Mouse (Mus musculus): Measurements from ENCODE around the gene Bysl. TPM values are rescaled to one million over a fixed set of nuclear protein-coding genes. Genes with fewer than 3 reads are reported as not detected.

Gene Bysl
- total RNA-seq, 1 experiment = 51.8 TPM

- no peaks in the 10 kb centered on the region for H3K4me1 ChIP-seq (ENCODE audit: control insufficient read depth in 2 of 2, insufficient read depth in 2 of 2, low read length in 2 of 2, poor library complexity in 1 of 2)
- peaks cover 19% of the 10 kb centered on the region for H3K36me3 ChIP-seq (ENCODE audit: control insufficient read depth, insufficient read depth, low read length, poor library complexity, severe bottlenecking)
- H3K9ac ChIP-seq (ENCODE audit: insufficient read depth, low read depth, low read length, poor library complexity, severe bottlenecking) = no peak overlapping the region
- DNase-seq (ENCODE audit: low read depth, low spot score) = no peak
- no peak for TF ChIP-seq ZNF384 (IDR thresholded peaks at IDR 0.05; ENCODE audit: low read depth, low read length)
- no peak for TF ChIP-seq MAFK (IDR thresholded peaks at IDR 0.05; ENCODE audit: insufficient read depth, low read depth, low read length)
- no peak for TF ChIP-seq HCFC1 (IDR thresholded peaks at IDR 0.05; ENCODE audit: borderline replicate concordance, insufficient read depth, low read length)
- no peak for TF ChIP-seq ZC3H11A (IDR thresholded peaks at IDR 0.05; ENCODE audit: borderline replicate concordance, low read depth, low read length)
- TF ChIP-seq CHD2 (IDR thresholded peaks at IDR 0.05; ENCODE audit: low read depth, low read length) = no peak
- H3K4me3 ChIP-seq (ENCODE audit: insufficient read depth in 1 of 2, low read depth in 1 of 2, low read length in 2 of 2, poor library complexity in 1 of 2, severe bottlenecking in 1 of 2) = no peak overlapping the region
- H3K27ac ChIP-seq (ENCODE audit: insufficient read depth, low read depth, low read length, poor library complexity, severe bottlenecking) = no peak overlapping the region
- no peaks in the 10 kb centered on the region for H3K9me3 ChIP-seq (ENCODE audit: control insufficient read depth, insufficient read depth, low read depth, low read length)
- in situ Hi-C loops (cut with MboI; ENCODE audit: low sequenced_read_pairs in 2 of 2, unreplicated experiment in 2 of 2) = no loop called here
These were observed 11.7 kb upstream of the Bysl start for GRCm38 (mm10) chr17:47622912-47623554.

GRCm38 (mm10) chr17:47618556-47619311 is 7.4 kb upstream of the Bysl start:
- H3K9ac ChIP-seq (ENCODE audit: insufficient read depth, low read depth, low read length, poor library complexity, severe bottlenecking) = no peak overlapping the region
- peaks cover 20% of the 10 kb centered on the region for H3K36me3 ChIP-seq (ENCODE audit: control insufficient read depth, insufficient read depth, low read length, poor library complexity, severe bottlenecking)
- in situ Hi-C loops (cut with MboI; ENCODE audit: low sequenced_read_pairs in 2 of 2, unreplicated experiment in 2 of 2) = no loop called here
- no peaks in the 10 kb centered on the region for H3K9me3 ChIP-seq (ENCODE audit: control insufficient read depth, insufficient read depth, low read depth, low read length)
- no peaks in the 10 kb centered on the region for H3K4me1 ChIP-seq (ENCODE audit: control insufficient read depth in 2 of 2, insufficient read depth in 2 of 2, low read length in 2 of 2, poor library complexity in 1 of 2)
- no peak overlapping the region for H3K27ac ChIP-seq (ENCODE audit: insufficient read depth, low read depth, low read length, poor library complexity, severe bottlenecking)
- no peak overlapping the region for H3K4me3 ChIP-seq (ENCODE audit: insufficient read depth in 1 of 2, low read depth in 1 of 2, low read length in 2 of 2, poor library complexity in 1 of 2, severe bottlenecking in 1 of 2)
- TF ChIP-seq ZC3H11A (IDR thresholded peaks at IDR 0.05; ENCODE audit: borderline replicate concordance, low read depth, low read length) (no peak), MAFK (IDR thresholded peaks at IDR 0.05; ENCODE audit: insufficient read depth, low read depth, low read length) (no peak), HCFC1 (IDR thresholded peaks at IDR 0.05; ENCODE audit: borderline replicate concordance, insufficient read depth, low read length) (no peak), ZNF384 (IDR thresholded peaks at IDR 0.05; ENCODE audit: low read depth, low read length) (no peak), CHD2 (IDR thresholded peaks at IDR 0.05; ENCODE audit: low read depth, low read length) (no peak)
- no peak for DNase-seq (ENCODE audit: low read depth, low spot score)

GRCm38 (mm10) chr17:47617605-47618307 is 6.5 kb upstream of the Bysl start:
- no peak for DNase-seq (ENCODE audit: low read depth, low spot score)
- H3K4me1 ChIP-seq (ENCODE audit: control insufficient read depth in 2 of 2, insufficient read depth in 2 of 2, low read length in 2 of 2, poor library complexity in 1 of 2) = 0 out of 4 replicates have a peak, but pooled peaks cover 0 to under 1% of the 10 kb centered on the region in 2 experiments
- no peak overlapping the region for H3K9ac ChIP-seq (ENCODE audit: insufficient read depth, low read depth, low read length, poor library complexity, severe bottlenecking)
- H3K36me3 ChIP-seq (ENCODE audit: control insufficient read depth, insufficient read depth, low read length, poor library complexity, severe bottlenecking) = peaks cover 18% of the 10 kb centered on the region
- H3K9me3 ChIP-seq (ENCODE audit: control insufficient read depth, insufficient read depth, low read depth, low read length) = no peaks in the 10 kb centered on the region
- no peak overlapping the region for H3K4me3 ChIP-seq (ENCODE audit: insufficient read depth in 1 of 2, low read depth in 1 of 2, low read length in 2 of 2, poor library complexity in 1 of 2, severe bottlenecking in 1 of 2)
- no peak overlapping the region for H3K27ac ChIP-seq (ENCODE audit: insufficient read depth, low read depth, low read length, poor library complexity, severe bottlenecking)
- in situ Hi-C loops (cut with MboI; ENCODE audit: low sequenced_read_pairs in 2 of 2, unreplicated experiment in 2 of 2) = no loop called here
- no peak for TF ChIP-seq HCFC1 (IDR thresholded peaks at IDR 0.05; ENCODE audit: borderline replicate concordance, insufficient read depth, low read length)
- TF ChIP-seq ZNF384 (IDR thresholded peaks at IDR 0.05; ENCODE audit: low read depth, low read length) = no peak
- TF ChIP-seq CHD2 (IDR thresholded peaks at IDR 0.05; ENCODE audit: low read depth, low read length) = no peak
- TF ChIP-seq ZC3H11A (IDR thresholded peaks at IDR 0.05; ENCODE audit: borderline replicate concordance, low read depth, low read length) = no peak
- no peak for TF ChIP-seq MAFK (IDR thresholded peaks at IDR 0.05; ENCODE audit: insufficient read depth, low read depth, low read length)

- H3K4me1 ChIP-seq (ENCODE audit: control insufficient read depth in 2 of 2, insufficient read depth in 2 of 2, low read length in 2 of 2, poor library complexity in 1 of 2) = peaks cover 2 to 3% of the 10 kb centered on the region in 2 experiments; a peak in 1 of 4 replicates
- TF ChIP-seq ZNF384 (IDR thresholded peaks at IDR 0.05; ENCODE audit: low read depth, low read length) (no peak), HCFC1 (IDR thresholded peaks at IDR 0.05; ENCODE audit: borderline replicate concordance, insufficient read depth, low read length) (no peak), MAFK (IDR thresholded peaks at IDR 0.05; ENCODE audit: insufficient read depth, low read depth, low read length) (no peak), CHD2 (IDR thresholded peaks at IDR 0.05; ENCODE audit: low read depth, low read length) (no peak), ZC3H11A (IDR thresholded peaks at IDR 0.05; ENCODE audit: borderline replicate concordance, low read depth, low read length) (no peak)
- in situ Hi-C loops (cut with MboI; ENCODE audit: low sequenced_read_pairs in 2 of 2, unreplicated experiment in 2 of 2) = no loop called here
- no peak overlapping the region for H3K9ac ChIP-seq (ENCODE audit: insufficient read depth, low read depth, low read length, poor library complexity, severe bottlenecking)
- no peak for DNase-seq (ENCODE audit: low read depth, low spot score)
- H3K36me3 ChIP-seq (ENCODE audit: control insufficient read depth, insufficient read depth, low read length, poor library complexity, severe bottlenecking) = peaks cover 12% of the 10 kb centered on the region
- no peak overlapping the region for H3K4me3 ChIP-seq (ENCODE audit: insufficient read depth in 1 of 2, low read depth in 1 of 2, low read length in 2 of 2, poor library complexity in 1 of 2, severe bottlenecking in 1 of 2)
- no peak overlapping the region for H3K27ac ChIP-seq (ENCODE audit: insufficient read depth, low read depth, low read length, poor library complexity, severe bottlenecking)
- H3K9me3 ChIP-seq (ENCODE audit: control insufficient read depth, insufficient read depth, low read depth, low read length) = no peaks in the 10 kb centered on the region
These were observed 5.4 kb upstream of the Bysl start for GRCm38 (mm10) chr17:47616652-47617051.

All from ES-E14 (cell line).